Mouse (Mus musculus): Measurements from ENCODE around the gene Gmnn.

Gene Gmnn

GRCm38 (mm10) chr13:24710968-24711367, 50.8 kb downstream of the Gmnn start:
- no peak for DNase-seq (ENCODE audit: low spot score in 2 of 2)

GRCm38 (mm10) chr13:24709656-24710396, 51.9 kb downstream of the Gmnn start:
- DNase-seq (ENCODE audit: low spot score in 2 of 2) = no peak

GRCm38 (mm10) chr13:24702128-24702527, 59.6 kb downstream of the Gmnn start:
- DNase-seq (ENCODE audit: low spot score in 2 of 2) = no peak

All from spleen, postnatal 4 days (tissue).